Mouse (Mus musculus) olfactory bulb, adult 2 months (tissue): ENCODE data around the gene Mks1. TPM values are rescaled to one million over a fixed set of nuclear protein-coding genes. Genes with fewer than 3 reads are reported as not detected.

ENCODE experiments used
- H3K27ac ChIP-seq: fragments of 200-500 bp; 2 replicates; pipeline ENCODE4 v1.5.1; 2012; ENCODE audit warnings: low read depth, low read length; ENCODE audit not compliant: insufficient read depth
- H3K4me1 ChIP-seq: fragments of 200-500 bp; 2 replicates; pipeline ENCODE4 v1.6.1; 2012; ENCODE audit warnings: low read length; ENCODE audit not compliant: control insufficient read depth, insufficient read depth
- H3K4me3 ChIP-seq: fragments of 200-500 bp; 2 replicates; pipeline ENCODE4 v1.5.1; 2012; ENCODE audit warnings: mild to moderate bottlenecking, low read depth, low read length, moderate library complexity; ENCODE audit not compliant: insufficient read depth
- CTCF ChIP-seq: fragments of 200-500 bp; IDR thresholded peaks from 2 replicates; pipeline ENCODE4 v1.5.1; 2012; ENCODE audit warnings: low read depth, mild to moderate bottlenecking, low read length, moderate library complexity; ENCODE audit not compliant: insufficient read depth
- POLR2A ChIP-seq: fragments of 200-500 bp; IDR thresholded peaks from 2 replicates; pipeline ENCODE4 v1.6.1; 2012; ENCODE audit warnings: mild to moderate bottlenecking, low read depth, low read length, moderate library complexity; ENCODE audit not compliant: insufficient read depth
- WGBS: fragments of 180-500 bp; shearing (Covaris S2); methylation state at CpG from one replicate; pipeline ENCODE4 v1.1.7; 2018; 5-methylcytosine and 5-hydroxymethylcytosine counted together
- polyA plus RNA-seq: library from polyadenylated mRNA; stranded (reverse); fragments of >200 nt; gene quantifications from 2 replicates; pipeline ENCODE4 v1.2.4, GENCODE M21; 2012; ENCODE audit warnings: low replicate concordance; ENCODE audit not compliant: missing spikeins, insufficient read depth, insufficient read length

Mks1 gene
- polyA plus RNA-seq, 1 experiment, result not detected

DNA sequence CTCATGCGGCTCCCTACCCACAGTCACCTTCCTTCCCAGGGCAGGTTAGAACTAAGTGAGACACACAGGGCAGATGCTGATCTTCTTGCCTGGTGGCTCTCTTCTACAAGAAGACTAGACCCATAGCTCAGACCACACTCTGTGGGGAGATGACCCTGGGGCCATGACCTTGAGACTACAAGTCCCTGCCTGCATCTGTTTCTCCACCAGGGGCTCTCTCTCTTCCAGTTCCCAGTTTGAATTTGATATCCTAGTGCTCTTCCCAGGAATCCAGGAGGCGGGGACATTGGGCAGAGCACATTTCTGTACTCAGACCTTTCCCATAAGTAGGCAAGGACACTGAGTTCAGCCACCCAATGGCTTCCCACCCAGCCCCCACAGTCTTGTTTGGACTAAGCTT lies 17.1 kb downstream of the Mks1 start:
- Histone ChIP-seq H3K27ac (no peak overlapping the region), H3K4me1 (no peaks in the 10 kb centered on the region), H3K4me3 (no peak overlapping the region)
- TF ChIP-seq CTCF, result no peak
- TF ChIP-seq POLR2A, result no peak
- WGBS, result 93% methylated on average over 2 of the region's 2 CpGs

DNA sequence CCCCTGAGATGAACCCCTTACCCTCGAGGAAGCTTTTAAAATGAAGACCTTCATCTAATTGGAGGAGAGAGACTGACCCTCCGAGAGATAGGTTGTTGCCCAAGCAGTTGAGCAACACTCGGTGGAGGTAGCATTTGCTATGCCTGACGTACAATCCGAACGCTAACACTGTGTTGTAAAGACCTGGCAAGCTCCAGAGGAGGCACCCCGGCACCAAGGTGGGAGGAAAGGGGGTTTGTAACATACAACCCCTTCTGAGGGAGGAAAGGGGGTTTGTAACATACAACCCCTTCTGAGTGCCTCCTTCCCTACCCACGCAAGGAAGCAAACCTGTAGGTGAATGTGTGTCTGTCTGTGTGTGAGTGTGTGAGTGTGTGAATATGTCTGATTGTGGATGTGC lies 18.8 kb downstream of the Mks1 start:
- WGBS, result 27% methylated on average over 8 of the region's 8 CpGs
- no peaks in the 10 kb centered on the region for H3K4me1 ChIP-seq
- no peak overlapping the region for H3K27ac ChIP-seq
- TF ChIP-seq POLR2A, result no peak
- no peak for TF ChIP-seq CTCF
- no peak overlapping the region for H3K4me3 ChIP-seq

DNA sequence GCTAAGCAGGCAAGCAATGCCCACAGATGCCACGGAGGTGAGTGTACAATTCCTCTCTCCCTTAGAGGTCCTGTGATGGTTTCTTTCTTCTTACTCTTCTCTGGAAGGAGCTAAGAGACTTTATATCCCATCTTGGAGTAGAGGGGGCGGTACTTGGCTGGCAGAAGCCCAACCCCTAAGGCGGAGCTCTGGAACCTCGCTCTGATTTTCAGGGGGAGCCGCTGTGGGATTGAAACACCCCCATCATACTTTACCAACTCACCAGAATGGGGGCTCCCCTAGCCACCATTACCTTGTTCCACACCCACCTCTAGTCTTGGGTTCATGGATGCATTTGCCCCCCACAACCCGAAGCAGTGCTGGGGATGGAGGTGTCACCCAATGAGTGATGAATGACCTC lies 22.4 kb downstream of the Mks1 start, which contains the start of gene Epx:
TSS of gene Epx (minus strand) at position 101 of the 400 bp plus-strand sequence.
- no peak within 1 kb of the TSS for H3K4me3 ChIP-seq
- TF ChIP-seq POLR2A (no peak), CTCF (no peak)
- WGBS, result 78% methylated on average over 6 of the region's 6 CpGs
- no peak within 1 kb of the TSS for H3K27ac ChIP-seq
- no peaks in the 10 kb centered on the region for H3K4me1 ChIP-seq

DNA sequence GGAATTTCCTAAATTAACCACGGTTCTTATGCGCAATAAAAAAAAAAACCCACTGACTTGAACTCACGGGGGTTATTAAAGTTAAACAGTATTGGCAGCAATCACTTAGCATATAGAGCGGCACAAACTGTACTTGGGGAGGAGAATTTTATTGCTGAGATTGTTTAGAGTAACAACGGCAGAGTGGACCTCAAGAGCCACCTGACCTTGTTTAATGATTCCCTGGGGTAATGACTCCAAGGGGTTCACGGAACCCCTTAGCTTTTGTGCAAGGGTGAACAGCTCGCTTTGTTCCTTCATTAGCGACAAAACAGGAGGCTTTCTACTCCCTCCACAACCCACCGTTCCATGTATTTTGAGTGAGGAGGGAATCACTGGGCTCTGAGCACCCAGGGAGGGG lies 26.8 kb downstream of the Mks1 start:
- no peaks in the 10 kb centered on the region for H3K4me1 ChIP-seq
- TF ChIP-seq POLR2A, result no peak
- TF ChIP-seq CTCF, result no peak
- 58% methylated on average over 9 of the region's 9 CpGs for WGBS
- H3K27ac ChIP-seq, result no peak overlapping the region
- H3K4me3 ChIP-seq, result no peak overlapping the region

DNA sequence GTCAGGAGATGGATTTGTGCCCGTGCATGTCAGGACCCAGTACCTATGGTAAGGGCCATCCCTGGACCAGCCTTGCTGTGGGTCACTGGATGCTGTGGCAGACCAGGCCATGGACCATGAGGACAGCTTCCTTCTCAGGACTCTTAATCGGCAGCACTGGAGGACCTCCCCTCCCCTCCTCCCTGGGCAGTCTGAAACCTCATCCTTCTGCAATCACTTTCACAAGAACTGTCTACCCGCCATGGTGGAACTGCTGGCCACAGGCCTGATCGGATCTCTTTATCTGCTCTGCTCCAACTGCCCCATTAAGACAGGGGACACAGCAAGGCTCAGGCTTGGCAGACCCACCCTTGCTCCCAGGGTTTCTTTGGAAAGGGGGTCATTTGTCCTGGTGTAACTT lies 28.7 kb downstream of the Mks1 start:
- Histone ChIP-seq H3K27ac (no peak overlapping the region), H3K4me3 (no peak overlapping the region), H3K4me1 (no peaks in the 10 kb centered on the region)
- WGBS, result 75% methylated on average over 4 of the region's 4 CpGs
- TF ChIP-seq POLR2A (no peak), CTCF (no peak)

DNA sequence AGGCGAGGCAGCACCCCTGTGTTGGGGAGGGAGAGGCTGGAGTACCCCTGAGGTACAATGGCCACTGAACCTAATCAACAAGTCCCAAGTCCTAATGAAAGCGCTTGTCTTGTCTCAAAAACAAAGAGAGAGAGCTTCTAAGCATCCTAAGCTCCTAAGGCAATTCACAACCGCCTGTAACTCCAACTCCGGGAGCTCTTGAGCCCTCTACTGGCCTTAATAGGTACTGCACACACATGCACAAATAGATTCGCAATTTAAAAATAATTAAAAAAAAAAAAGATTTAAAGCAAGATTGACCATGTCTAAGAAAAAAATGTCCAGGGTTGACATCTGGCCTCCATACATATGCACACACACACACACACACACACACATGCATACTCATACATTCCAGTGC lies 30.5 kb downstream of the Mks1 start:
- 34% methylated on average over 5 of the region's 5 CpGs for WGBS
- Histone ChIP-seq H3K4me1 (no peaks in the 10 kb centered on the region), H3K27ac (no peak overlapping the region), H3K4me3 (no peak overlapping the region)
- TF ChIP-seq POLR2A (no peak), CTCF (no peak)

DNA sequence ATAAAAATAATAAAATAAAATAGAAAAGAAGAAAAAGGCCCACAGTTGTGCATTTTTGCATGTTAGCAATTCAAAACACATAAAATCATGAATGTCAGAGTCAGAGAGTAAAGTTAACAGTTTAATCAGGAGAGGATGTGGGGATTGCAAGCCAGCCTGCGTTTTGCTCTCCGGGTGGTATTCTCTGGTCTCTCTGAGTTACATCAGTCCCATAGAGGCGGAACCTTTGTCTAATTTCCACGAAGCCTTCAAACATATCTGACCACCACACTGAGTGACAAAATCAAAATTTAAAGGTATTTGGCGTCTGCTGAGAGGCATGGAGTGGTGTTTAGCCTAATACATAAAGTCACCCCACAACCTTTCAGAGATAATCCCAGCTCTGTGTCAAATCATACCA lies 31.8 kb downstream of the Mks1 start:
- WGBS, result 82% methylated on average over 5 of the region's 5 CpGs
- H3K4me3 ChIP-seq, result no peak overlapping the region
- TF ChIP-seq POLR2A (no peak), CTCF (no peak)
- H3K4me1 ChIP-seq, result no peaks in the 10 kb centered on the region
- no peak overlapping the region for H3K27ac ChIP-seq

DNA sequence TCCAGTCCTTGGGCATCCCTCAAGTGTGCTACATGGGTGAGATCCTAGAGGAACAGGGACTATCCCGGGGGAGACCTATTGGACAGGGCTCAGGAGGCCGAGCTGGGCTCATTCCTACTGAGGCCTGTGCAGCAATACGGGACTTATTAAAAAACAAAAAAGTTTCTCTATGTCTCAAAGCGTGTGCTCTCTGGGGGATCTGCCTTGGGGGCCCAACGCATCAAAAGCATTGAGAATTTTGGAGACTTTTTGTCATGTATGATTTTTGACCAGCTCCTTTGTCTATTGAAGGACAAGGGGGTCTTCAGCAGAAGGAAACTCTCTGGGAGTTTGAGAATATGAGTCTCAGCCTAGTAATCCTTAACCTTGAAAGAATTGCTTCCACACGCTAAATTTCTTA lies 39.2 kb downstream of the Mks1 start, which contains the start of gene Olfr462:
TSS of gene Olfr462 (minus strand) at position 101 of the 400 bp plus-strand sequence.
- Histone ChIP-seq H3K4me1 (no peaks in the 10 kb centered on the region), H3K27ac (no peak within 1 kb of the TSS), H3K4me3 (no peak within 1 kb of the TSS)
- TF ChIP-seq CTCF (no peak), POLR2A (no peak)
- 90% methylated on average over 6 of the region's 6 CpGs for WGBS

DNA sequence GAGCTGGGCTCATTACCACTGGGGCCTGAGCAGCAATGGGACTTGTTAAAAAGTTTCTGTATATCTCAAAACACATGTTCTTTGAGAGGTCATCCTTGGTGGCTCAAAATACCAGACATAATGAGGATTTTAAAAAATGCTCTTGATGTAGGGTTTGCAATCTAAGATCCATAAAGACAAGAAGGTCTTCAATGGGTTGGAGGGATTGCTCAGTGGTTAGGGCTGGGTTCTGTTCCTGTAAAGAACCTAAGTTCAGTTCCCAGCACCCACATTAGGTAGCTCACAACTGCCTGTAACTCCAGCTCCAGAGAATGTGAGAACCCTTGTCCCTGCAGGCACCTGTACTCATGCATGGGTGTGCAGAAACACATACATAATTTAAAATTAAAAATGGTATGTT lies 44.3 kb downstream of the Mks1 start, which contains the start of gene Olfr463:
TSS of gene Olfr463 (minus strand) at position 101 of the 400 bp plus-strand sequence.
- H3K27ac ChIP-seq, result no peak within 1 kb of the TSS
- H3K4me3 ChIP-seq, result no peak within 1 kb of the TSS
- no peaks in the 10 kb centered on the region for H3K4me1 ChIP-seq
- TF ChIP-seq CTCF, result no peak
- TF ChIP-seq POLR2A, result no peak

DNA sequence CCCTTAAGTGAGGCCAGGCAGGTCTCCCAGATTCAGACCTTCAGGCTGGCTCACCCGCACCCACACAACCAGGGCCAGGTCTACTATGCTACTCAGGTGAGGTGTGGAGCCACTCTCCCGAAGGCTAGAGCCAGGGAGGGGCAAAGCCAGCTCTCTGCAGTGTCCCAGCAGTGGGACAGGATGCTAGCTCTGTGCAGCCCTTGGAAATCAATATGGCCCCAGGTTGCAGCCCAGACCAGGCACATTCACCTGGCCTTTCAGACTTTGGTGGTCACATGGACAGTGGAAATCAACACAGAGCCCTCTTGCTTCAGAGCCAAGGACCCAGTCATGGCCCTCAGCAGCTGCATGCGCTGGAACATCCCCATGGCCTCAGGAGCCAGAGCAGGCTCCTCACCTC lies 51.3 kb downstream of the Mks1 start:
- H3K27ac ChIP-seq, result no peak overlapping the region
- no peaks in the 10 kb centered on the region for H3K4me1 ChIP-seq
- no peak for TF ChIP-seq POLR2A
- TF ChIP-seq CTCF, result no peak
- H3K4me3 ChIP-seq, result no peak overlapping the region
- WGBS, result 77% methylated on average over 3 of the region's 3 CpGs

Other genes starting within 250 kb of the Mks1 start
- not detected in 2 replicates for gene Hsf5, start 236.1 kb upstream of the Mks1 start, polyA plus RNA-seq
- gene Rnf43, start 190.5 kb upstream of the Mks1 start, polyA plus RNA-seq, result not detected in 2 replicates
- not detected in 2 replicates for gene Supt4a, start 115.7 kb upstream of the Mks1 start, polyA plus RNA-seq
- not detected in 2 replicates for gene Tspoap1, start 92.7 kb upstream of the Mks1 start, polyA plus RNA-seq
- not detected in 2 replicates for gene Mpo, start 59.6 kb upstream of the Mks1 start, polyA plus RNA-seq
- gene Lpo, start 24.9 kb upstream of the Mks1 start, polyA plus RNA-seq, result not detected in 2 replicates
- not detected in 2 replicates for gene Epx, start 22.3 kb downstream of the Mks1 start, polyA plus RNA-seq
- gene Olfr462, start 39.1 kb downstream of the Mks1 start, polyA plus RNA-seq, result not detected in 2 replicates
- gene Olfr463, start 44.2 kb downstream of the Mks1 start, polyA plus RNA-seq, result not detected in 2 replicates
- gene Olfr464, start 67.8 kb downstream of the Mks1 start, polyA plus RNA-seq, result not detected in 2 replicates
- gene Dynll2, start 134.3 kb downstream of the Mks1 start, polyA plus RNA-seq, result 187 and 444 TPM in 2 replicates
- 341 and 667 TPM in 2 replicates for gene Srsf1, start 194.2 kb downstream of the Mks1 start, polyA plus RNA-seq
- gene Vezf1, start 215.1 kb downstream of the Mks1 start, polyA plus RNA-seq, result not detected in 2 replicates
- gene Cuedc1, start 244.8 kb downstream of the Mks1 start, polyA plus RNA-seq, result not detected in 2 replicates